Mouse (Mus musculus): Measurements from ENCODE around the gene Coa7.

Gene Coa7

DNA sequence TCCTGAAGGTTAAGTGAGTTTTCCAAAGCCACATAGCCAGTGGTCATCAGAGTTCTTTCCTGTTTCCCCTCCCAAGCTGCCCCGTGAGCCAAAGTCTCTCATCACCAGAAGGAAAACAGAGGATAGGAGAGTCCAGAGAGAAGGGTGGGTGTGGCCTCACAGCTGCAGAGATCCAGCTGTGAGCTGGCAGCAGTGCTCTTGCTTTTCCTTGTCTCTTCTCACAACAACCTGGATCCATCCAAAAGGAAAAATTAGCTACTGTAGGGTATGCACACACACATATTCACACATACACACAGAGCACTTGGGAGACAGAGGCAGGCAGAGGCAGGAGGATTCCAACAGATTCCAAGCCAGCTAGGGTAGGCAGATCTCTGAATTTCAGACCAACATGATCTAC, 58.1 kb downstream of the Coa7 start:
- WGBS, result 69% methylated on average over 1 of the region's 1 CpGs

DNA sequence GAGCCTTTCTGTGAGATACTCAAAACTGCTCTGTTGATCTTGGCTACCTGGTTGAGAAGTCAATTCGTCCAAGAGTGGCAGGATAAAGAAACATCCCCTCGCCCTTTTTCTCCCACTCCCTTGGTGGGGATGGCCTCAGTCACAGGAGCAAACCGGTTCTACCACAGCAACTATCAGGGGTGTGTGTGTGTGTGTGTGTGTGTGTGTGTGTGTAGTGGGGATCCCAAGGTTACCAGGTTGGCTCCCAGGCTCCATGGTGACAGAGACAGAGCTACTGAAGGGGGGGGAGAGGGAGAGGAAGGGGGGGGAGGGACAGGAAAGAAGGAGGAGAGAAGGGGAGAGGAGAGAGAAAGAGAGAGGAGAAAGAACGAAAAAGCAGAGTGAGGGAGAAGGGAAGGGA, 59.2 kb downstream of the Coa7 start:
- 45% methylated on average over 4 of the region's 4 CpGs for WGBS

DNA sequence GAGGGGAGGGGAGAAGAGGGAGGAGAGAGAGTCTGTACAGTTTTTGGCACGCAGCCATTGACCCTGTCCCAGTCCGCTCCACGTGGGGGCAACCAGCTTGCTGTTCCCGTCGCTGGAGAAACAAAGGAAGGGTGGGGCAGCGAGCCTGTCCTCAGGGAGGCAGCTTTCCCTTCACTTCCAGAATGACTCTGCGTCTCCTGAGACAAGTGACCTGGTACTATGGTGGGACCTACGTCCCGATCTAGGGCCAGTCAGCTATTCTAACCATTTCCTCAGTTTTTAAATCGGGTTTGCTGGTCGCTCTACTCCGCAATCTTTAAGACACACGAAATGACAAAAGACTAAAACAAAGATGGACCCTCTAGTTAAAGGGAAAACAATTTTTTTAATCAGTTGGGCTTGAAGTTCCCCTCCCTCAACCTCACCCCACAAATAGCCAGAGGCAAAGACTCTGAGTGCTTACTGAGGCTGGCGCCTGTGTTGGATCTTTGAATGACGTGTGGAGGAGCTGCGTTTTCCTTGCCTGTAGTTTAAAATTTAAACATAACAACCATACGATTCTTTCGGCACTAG, 59.8 kb downstream of the Coa7 start:
- WGBS, result 4% methylated on average over 18 of the region's 18 CpGs

DNA sequence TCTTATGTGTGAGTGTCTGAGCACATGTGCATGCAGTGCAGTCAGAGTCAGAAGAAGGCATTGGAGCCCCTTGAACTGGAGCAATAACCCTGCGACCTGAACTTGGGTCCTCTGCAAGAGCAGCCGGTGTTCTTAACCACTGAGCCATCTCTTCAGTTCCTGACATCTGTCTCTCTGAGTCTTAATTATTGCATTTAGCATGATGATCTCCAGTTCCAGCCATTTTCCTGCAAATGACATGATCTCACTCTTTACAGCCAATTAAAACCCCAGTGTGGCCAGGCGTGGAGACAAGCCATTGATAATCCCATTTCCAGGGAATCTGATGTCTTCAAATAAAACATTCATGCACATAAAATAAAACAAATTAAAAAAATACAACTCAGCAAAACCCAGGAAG, 60.8 kb downstream of the Coa7 start:
- 87% methylated on average over 3 of the region's 3 CpGs for WGBS

DNA sequence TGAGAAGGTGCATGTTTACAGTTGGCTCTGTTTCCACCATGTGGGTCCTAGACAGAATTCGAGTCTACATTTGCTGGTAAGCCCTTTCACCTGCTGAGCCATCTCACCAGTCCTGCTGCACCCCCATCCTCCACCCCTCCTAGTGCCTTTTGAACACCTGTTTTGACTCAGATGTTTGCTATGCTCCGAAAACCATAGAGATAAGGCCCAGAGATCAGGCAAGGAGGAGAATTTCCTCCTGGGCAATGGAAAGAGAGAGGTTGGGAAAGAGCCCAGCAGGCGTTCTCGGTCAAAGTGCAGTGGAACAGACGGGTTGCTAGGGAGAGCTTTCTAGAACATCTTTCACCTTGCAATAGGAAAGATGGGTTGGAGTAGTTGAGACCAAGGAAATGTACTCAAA, 63.2 kb downstream of the Coa7 start:
- WGBS, result 89% methylated on average over 5 of the region's 5 CpGs
